Mouse (Mus musculus) C2C12 (cell line): ENCODE measurements at regions not wholly inside any gene's neighbourhood (a gene's known extent, or its start where the extent isn't known, plus 50 kb on each side); places are given as distances from the start of the nearest gene placed in this dataset. TPM values are rescaled to one million over a fixed set of nuclear protein-coding genes. Genes with fewer than 3 reads are reported as not detected.

Experiments
- H3K27me3 ChIP-seq: one replicate; pipeline ENCODE4 v1.6.1; 2011; ENCODE audit not compliant: control insufficient read depth, insufficient read depth, insufficient read length
- H3K36me3 ChIP-seq: one replicate; pipeline ENCODE4 v1.6.1; 2011; ENCODE audit not compliant: control insufficient read depth, insufficient read depth
- H3K4me3 ChIP-seq: one replicate; pipeline ENCODE4 v1.5.1; 2011; ENCODE audit warnings: mild to moderate bottlenecking, control low read depth; ENCODE audit not compliant: poor library complexity, insufficient read depth, severe bottlenecking
- H3K79me2 ChIP-seq: one replicate; pipeline ENCODE4 v1.6.1; 2011; ENCODE audit not compliant: control insufficient read depth, insufficient read depth
- H3K79me3 ChIP-seq: one replicate; pipeline ENCODE4 v1.6.1; 2011; ENCODE audit warnings: low read depth, control low read depth
- H3ac ChIP-seq: one replicate; pipeline ENCODE3; 2011; ENCODE audit warnings: low read depth; ENCODE audit not compliant: control insufficient read depth, insufficient read length
- CEBPB ChIP-seq: IDR thresholded peaks from one replicate; pipeline ENCODE4 v1.6.1; 2011; ENCODE audit warnings: low read depth, mild to moderate bottlenecking, control low read depth, moderate library complexity
- CTCF ChIP-seq: IDR thresholded peaks from one replicate; pipeline ENCODE4 v1.5.1; 2011; ENCODE audit not compliant: control insufficient read depth, insufficient read depth, insufficient read length
- FOSL1 ChIP-seq: IDR thresholded peaks from one replicate; pipeline ENCODE4 v1.8.0; 2011; ENCODE audit warnings: mild to moderate bottlenecking, low read length; ENCODE audit not compliant: poor library complexity, insufficient read depth, severe bottlenecking
- MAX ChIP-seq: IDR thresholded peaks from one replicate; pipeline ENCODE4 v1.6.1; 2011; ENCODE audit warnings: mild to moderate bottlenecking, control low read depth
- MYOD1 ChIP-seq: IDR thresholded peaks from one replicate; pipeline ENCODE4 v1.6.1; 2011; ENCODE audit warnings: low read depth; ENCODE audit not compliant: control insufficient read depth, insufficient read length
- MYOG ChIP-seq: IDR thresholded peaks from one replicate; pipeline ENCODE4 v1.6.1; 2011; ENCODE audit not compliant: control insufficient read depth, insufficient read length; ENCODE audit errors: extremely low read depth
- USF1 ChIP-seq: IDR thresholded peaks from one replicate; pipeline ENCODE4 v1.6.1; 2011; ENCODE audit warnings: low read depth, mild to moderate bottlenecking, control low read depth, moderate library complexity
- microRNA-seq: library from miRNA; unstranded; fragments of <30 nt; microRNA quantifications from one replicate; pipeline ENCODE4, GENCODE M21; 2019; ENCODE audit warnings: borderline microRNAs expressed

- TF ChIP-seq FOSL1 (no peak), USF1 (no peak), MYOD1 (no peak), MYOG (no peak), CTCF (no peak), CEBPB (no peak), MAX (no peak)
- no peaks in the 10 kb centered on the region for H3K36me3 ChIP-seq
- no peak overlapping the region for H3K4me3 ChIP-seq
- H3K79me2 ChIP-seq, result no peaks in the 10 kb centered on the region
- H3K27me3 ChIP-seq, result no peaks in the 10 kb centered on the region
- no peaks in the 10 kb centered on the region for H3K79me3 ChIP-seq
- no peak overlapping the region for H3ac ChIP-seq
Observed at GRCm38 (mm10) chr7:77824261-77824959, 913.4 kb downstream of the Ntrk3 start.

DNA sequence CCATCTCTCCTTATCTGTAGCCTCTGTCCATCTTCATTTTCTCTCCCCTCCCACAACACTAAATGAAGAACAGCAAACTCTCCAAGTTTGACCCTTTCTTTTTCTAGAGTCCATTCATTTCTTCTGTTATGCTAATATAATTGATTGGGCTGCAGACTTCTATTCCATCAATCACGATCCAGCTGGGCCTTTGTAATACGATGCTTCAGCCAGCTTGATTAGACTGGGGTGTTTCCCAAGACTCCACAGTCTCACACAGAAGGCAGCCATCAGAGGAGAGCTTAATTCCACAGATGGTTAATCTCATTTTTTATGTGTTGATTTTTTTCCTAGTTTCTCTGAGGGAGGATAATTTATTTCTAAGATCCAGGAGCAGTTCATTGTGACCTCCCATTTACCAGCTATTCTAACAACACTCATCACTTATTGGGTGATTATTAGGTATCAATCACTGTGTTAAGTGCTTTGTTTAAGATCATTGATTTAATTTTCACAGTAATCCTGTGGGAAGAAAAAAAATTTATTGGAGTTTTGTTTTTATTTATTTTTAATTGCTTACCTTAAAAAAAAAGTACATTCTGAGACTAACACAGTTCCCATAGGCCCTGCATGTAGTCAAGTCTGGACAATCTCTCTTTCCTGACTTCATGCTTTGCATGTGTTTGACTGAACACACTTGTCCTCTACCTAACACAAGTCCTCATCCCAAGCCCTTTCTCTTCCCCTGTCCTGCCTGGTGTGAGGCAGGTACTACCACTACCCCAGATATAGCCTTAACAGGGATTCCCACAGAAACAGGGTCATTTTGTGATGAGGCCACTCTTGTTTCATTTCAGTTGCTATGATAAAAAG, 925.5 kb downstream of the Ntrk3 start:
- Histone ChIP-seq H3K4me3 (no peak overlapping the region), H3ac (no peak overlapping the region), H3K27me3 (no peaks in the 10 kb centered on the region), H3K79me2 (no peaks in the 10 kb centered on the region), H3K36me3 (no peaks in the 10 kb centered on the region), H3K79me3 (no peaks in the 10 kb centered on the region)
- TF ChIP-seq FOSL1 (no peak), CEBPB (no peak), MYOD1 (no peak), MAX (no peak), CTCF (no peak), USF1 (no peak)

GRCm38 (mm10) chr7:77786801-77787200, 951.0 kb downstream of the Ntrk3 start:
- no peak overlapping the region for H3K4me3 ChIP-seq

DNA sequence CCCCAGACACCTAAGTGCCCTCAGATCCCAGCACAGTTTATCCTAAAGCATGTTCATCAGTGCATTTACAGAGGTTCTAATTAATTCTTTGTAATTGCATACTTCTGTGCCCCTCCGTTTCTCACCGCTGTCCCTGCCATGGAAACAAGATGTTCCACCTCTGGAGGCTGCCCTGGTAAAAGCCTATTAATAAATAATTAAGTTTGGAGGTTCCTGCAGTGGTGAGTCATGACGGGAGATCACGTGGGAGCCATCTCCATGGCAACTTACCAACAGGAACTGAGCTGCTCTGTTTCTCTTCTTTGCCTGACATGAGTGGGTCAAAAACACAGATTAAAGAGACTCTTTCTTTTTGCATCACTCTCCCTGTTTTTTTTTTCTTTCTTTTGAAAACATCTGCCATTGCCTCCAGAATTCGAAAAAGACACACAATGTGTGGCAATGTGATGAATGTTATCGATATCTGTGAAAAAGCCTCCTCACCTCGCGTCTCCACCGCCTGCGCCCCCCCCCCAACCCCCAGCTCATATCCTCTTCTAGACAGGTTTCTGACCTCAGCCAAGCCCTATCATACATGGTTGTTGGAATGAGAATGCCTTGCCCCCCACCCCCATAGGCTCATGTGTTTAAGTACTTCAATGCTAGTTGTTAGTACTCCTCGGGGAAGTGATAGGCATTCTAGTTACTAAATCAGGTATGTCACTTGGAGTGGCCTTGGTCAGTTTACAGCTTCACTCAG, 965.9 kb downstream of the Ntrk3 start:
- no peak overlapping the region for H3K4me3 ChIP-seq
- no peaks in the 10 kb centered on the region for H3K79me3 ChIP-seq
- TF ChIP-seq CTCF (no peak), USF1 (peak; percentile 15), MYOD1 (no peak), FOSL1 (no peak), CEBPB (no peak), MAX (no peak), MYOG (no peak)

More at GRCm38 (mm10) chr7:77786801-77787200, 951.0 kb downstream of the Ntrk3 start:
- H3K79me2 ChIP-seq, result no peaks in the 10 kb centered on the region
- no peaks in the 10 kb centered on the region for H3K36me3 ChIP-seq
- no peaks in the 10 kb centered on the region for H3K27me3 ChIP-seq
- TF ChIP-seq USF1 (no peak), CTCF (no peak), MYOD1 (no peak), MYOG (no peak), CEBPB (no peak), MAX (no peak), FOSL1 (no peak)
- H3K79me3 ChIP-seq, result no peaks in the 10 kb centered on the region
- no peak overlapping the region for H3ac ChIP-seq

GRCm38 (mm10) chr7:77738996-77739765, 998.6 kb downstream of the Ntrk3 start:
- Histone ChIP-seq H3K79me3 (no peaks in the 10 kb centered on the region), H3ac (no peak overlapping the region), H3K79me2 (no peaks in the 10 kb centered on the region), H3K27me3 (no peaks in the 10 kb centered on the region), H3K4me3 (no peak overlapping the region), H3K36me3 (no peaks in the 10 kb centered on the region)
- no peak for TF ChIP-seq MYOG
- TF ChIP-seq FOSL1, result no peak
- no peak for TF ChIP-seq CEBPB
- TF ChIP-seq MAX, result no peak
- TF ChIP-seq MYOD1, result no peak
- TF ChIP-seq USF1, result no peak
- no peak for TF ChIP-seq CTCF

More for the DNA sequence above, 965.9 kb downstream of the Ntrk3 start:
- no peak overlapping the region for H3ac ChIP-seq
- no peaks in the 10 kb centered on the region for H3K79me2 ChIP-seq
- H3K36me3 ChIP-seq, result no peaks in the 10 kb centered on the region
- no peaks in the 10 kb centered on the region for H3K27me3 ChIP-seq

Small RNAs in the stretch of these regions (microRNA-seq; reads per million reads assigned to microRNA genes)
- not detected for gene Gm44358
